Mouse (Mus musculus) thymus, adult 2 months (tissue): ENCODE results near the gene Spink8.

Experiments
- CTCF ChIP-seq: fragments of 200-500 bp; IDR thresholded peaks from 2 replicates; pipeline ENCODE4 v1.5.1; 2012; ENCODE audit warnings: mild to moderate bottlenecking, control low read depth, low read length, moderate library complexity, borderline replicate concordance; ENCODE audit not compliant: control insufficient read depth, poor library complexity, insufficient read depth; ENCODE audit errors: extremely low read depth
- POLR2A ChIP-seq: fragments of 200-500 bp; IDR thresholded peaks from 2 replicates; pipeline ENCODE4 v1.6.1; 2012; ENCODE audit warnings: mild to moderate bottlenecking, low read length, control low read depth, moderate library complexity; ENCODE audit not compliant: control insufficient read depth, poor library complexity, insufficient read depth; ENCODE audit errors: extremely low read depth

DNA sequence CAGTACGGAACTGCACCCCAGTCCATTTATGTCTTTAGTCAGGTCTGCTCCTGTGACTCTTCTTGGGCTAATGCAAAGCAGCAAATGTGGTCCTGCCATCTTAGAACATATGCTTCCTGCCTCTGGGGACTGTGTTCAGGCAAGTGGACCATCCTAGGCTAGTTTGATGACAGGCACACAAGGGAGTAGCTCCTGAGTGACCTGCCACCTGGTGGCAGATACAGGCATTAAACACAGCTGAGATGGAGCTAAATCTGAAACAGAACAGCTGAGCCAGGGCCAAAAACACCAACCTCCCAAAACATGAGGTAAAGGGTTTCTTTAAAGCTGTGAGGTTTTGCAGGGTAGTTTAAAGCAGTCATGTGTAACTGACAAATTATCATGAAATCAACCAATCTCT, 14.0 kb upstream of the Spink8 start:
- TF ChIP-seq CTCF (no peak), POLR2A (no peak)
